Mouse (Mus musculus) stomach, postnatal 0 days (tissue): Measurements from ENCODE around the gene Tmem151b.

Experiments
- CTCF ChIP-seq: IDR thresholded peaks from 2 replicates; pipeline ENCODE4 v1.5.1; 2016; ENCODE audit warnings: antibody characterized with exemption, low read depth, mild to moderate bottlenecking, moderate library complexity
- EP300 ChIP-seq: optimal IDR thresholded peaks from 2 replicates; pipeline ENCODE3; 2016; ENCODE audit warnings: antibody characterized with exemption

DNA sequence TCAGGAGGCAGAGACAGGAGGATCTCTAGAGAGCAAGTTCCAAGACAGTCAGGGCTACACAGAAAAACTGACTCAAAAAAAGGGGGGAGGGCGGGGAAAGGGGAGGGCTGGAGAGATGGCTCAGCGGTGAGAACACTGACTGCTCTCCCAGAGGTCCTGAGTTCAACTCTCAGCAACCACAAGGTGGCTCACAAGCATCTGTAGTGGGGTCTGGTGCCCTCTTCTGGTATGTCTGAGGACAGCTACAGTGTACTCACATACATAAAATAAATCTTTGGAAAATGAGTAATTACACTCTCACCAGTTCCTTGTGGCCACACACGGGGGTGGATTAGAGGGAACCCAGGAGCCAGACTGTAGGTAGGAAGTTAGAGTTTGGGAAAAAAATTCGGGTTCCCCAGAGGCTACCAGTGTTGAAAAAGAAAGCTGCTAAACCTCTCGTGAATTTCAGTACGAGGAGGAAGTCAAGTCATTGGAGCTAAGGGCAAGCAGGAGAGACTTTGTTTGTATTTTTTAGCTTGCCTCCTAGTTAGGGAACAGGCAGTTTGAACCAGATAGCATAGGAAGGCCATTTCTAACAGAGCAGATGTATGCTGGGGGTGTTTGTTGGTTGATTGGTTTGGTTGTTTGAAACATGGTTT, 33.4 kb upstream of the Tmem151b start:
- TF ChIP-seq CTCF (peak; percentile 79), EP300 (no peak)
